Mouse (Mus musculus) layer of hippocampus, adult 11-12 months (tissue): ENCODE data around the gene Myo16.
A peak's percentile ranks its signal among the peaks of the same experiment; 100 is the strongest.

Experiments
- DNase-seq: peaks from one replicate; pipeline ENCODE4 v3.0.0; 2022; ENCODE audit warnings: low spot score

Myo16 gene

GRCm38 (mm10) chr8:10548003-10548584 is 394.4 kb downstream of the Myo16 start:
- no peak for DNase-seq

GRCm38 (mm10) chr8:10549434-10549833 is 395.7 kb downstream of the Myo16 start:
- no peak for DNase-seq

- DNase-seq: no peak
Observed at GRCm38 (mm10) chr8:10557961-10558360, 404.2 kb downstream of the Myo16 start.

GRCm38 (mm10) chr8:10559479-10559878 is 405.8 kb downstream of the Myo16 start:
- DNase-seq: no peak

- DNase-seq: no peak
Observed at GRCm38 (mm10) chr8:10561616-10562015, 407.9 kb downstream of the Myo16 start.

GRCm38 (mm10) chr8:10562046-10562445 is 408.3 kb downstream of the Myo16 start:
- no peak for DNase-seq

GRCm38 (mm10) chr8:10562636-10563035 is 408.9 kb downstream of the Myo16 start:
- no peak for DNase-seq

GRCm38 (mm10) chr8:10565231-10566029 is 411.7 kb downstream of the Myo16 start:
- no peak for DNase-seq

GRCm38 (mm10) chr8:10568448-10568847 is 414.7 kb downstream of the Myo16 start:
- DNase-seq: no peak

- DNase-seq: peak; percentile 85
Observed at GRCm38 (mm10) chr8:10574096-10574495, 420.4 kb downstream of the Myo16 start.

GRCm38 (mm10) chr8:10575244-10575643 is 421.5 kb downstream of the Myo16 start:
- DNase-seq: no peak

GRCm38 (mm10) chr8:10586956-10587744 is 433.4 kb downstream of the Myo16 start:
- DNase-seq: no peak

- no peak for DNase-seq
Observed at GRCm38 (mm10) chr8:10589422-10589933, 435.8 kb downstream of the Myo16 start.

- no peak for DNase-seq
Observed at GRCm38 (mm10) chr8:10592917-10593316, 439.2 kb downstream of the Myo16 start.

GRCm38 (mm10) chr8:10596353-10596752 is 442.6 kb downstream of the Myo16 start:
- no peak for DNase-seq

GRCm38 (mm10) chr8:10597595-10597994 is 443.9 kb downstream of the Myo16 start:
- no peak for DNase-seq

GRCm38 (mm10) chr8:10598889-10599288 is 445.2 kb downstream of the Myo16 start:
- DNase-seq: no peak

GRCm38 (mm10) chr8:10606028-10606815 is 452.5 kb downstream of the Myo16 start:
- no peak for DNase-seq

- no peak for DNase-seq
Observed at GRCm38 (mm10) chr8:10606816-10607209, 453.1 kb downstream of the Myo16 start.

GRCm38 (mm10) chr8:10611636-10612035 is 457.9 kb downstream of the Myo16 start:
- DNase-seq: no peak

- DNase-seq: no peak
Observed at GRCm38 (mm10) chr8:10613371-10613770, 459.7 kb downstream of the Myo16 start.

GRCm38 (mm10) chr8:10619689-10620088 is 466.0 kb downstream of the Myo16 start:
- no peak for DNase-seq
